Mouse (Mus musculus): ENCODE data around the gene Hsdl1.

The Hsdl1 gene

GRCm38 (mm10) chr8:119574437-119575365, at the start of gene Hsdl1, which contains the start of gene Dnaaf1:
Gene Hsdl1 (minus strand): TSS chr8:119575183.
Gene Dnaaf1 (plus strand): TSS chr8:119575235.
- peak; percentile 76 for DNase-seq (ENCODE audit: low read depth, low spot score)

GRCm38 (mm10) chr8:119623744-119624143, 48.8 kb upstream of the Hsdl1 start:
- no peak for DNase-seq (ENCODE audit: low read depth, low spot score)

GRCm38 (mm10) chr8:119623061-119623460, 48.1 kb upstream of the Hsdl1 start:
- DNase-seq (ENCODE audit: low read depth, low spot score), result no peak

GRCm38 (mm10) chr8:119622555-119622954, 47.6 kb upstream of the Hsdl1 start:
- DNase-seq (ENCODE audit: low read depth, low spot score), result no peak

GRCm38 (mm10) chr8:119620848-119621465, 46.0 kb upstream of the Hsdl1 start:
- DNase-seq (ENCODE audit: low read depth, low spot score), result no peak

GRCm38 (mm10) chr8:119620116-119620840, 45.3 kb upstream of the Hsdl1 start:
- no peak for DNase-seq (ENCODE audit: low read depth, low spot score)

- no peak for DNase-seq (ENCODE audit: low read depth, low spot score)
Observed at GRCm38 (mm10) chr8:119618887-119619286, 43.9 kb upstream of the Hsdl1 start.

- no peak for DNase-seq (ENCODE audit: low read depth, low spot score)
Observed at GRCm38 (mm10) chr8:119617586-119617985, 42.6 kb upstream of the Hsdl1 start.

- no peak for DNase-seq (ENCODE audit: low read depth, low spot score)
Observed at GRCm38 (mm10) chr8:119616811-119617210, 41.8 kb upstream of the Hsdl1 start.

GRCm38 (mm10) chr8:119616358-119616757, 41.4 kb upstream of the Hsdl1 start:
- no peak for DNase-seq (ENCODE audit: low read depth, low spot score)

- no peak for DNase-seq (ENCODE audit: low read depth, low spot score)
Observed at GRCm38 (mm10) chr8:119615096-119615495, 40.1 kb upstream of the Hsdl1 start.

- no peak for DNase-seq (ENCODE audit: low read depth, low spot score)
Observed at GRCm38 (mm10) chr8:119612471-119612870, 37.5 kb upstream of the Hsdl1 start, which contains the start of gene Adad2. Gene Adad2 (plus strand): TSS chr8:119612747.

- no peak for DNase-seq (ENCODE audit: low read depth, low spot score)
Observed at GRCm38 (mm10) chr8:119606224-119606623, 31.2 kb upstream of the Hsdl1 start.

- peak; percentile 76 for DNase-seq (ENCODE audit: low read depth, low spot score)
Observed at GRCm38 (mm10) chr8:119604996-119605395, 30.0 kb upstream of the Hsdl1 start, which contains the start of gene Taf1c. Gene Taf1c (minus strand): TSS chr8:119605222.

- no peak for DNase-seq (ENCODE audit: low read depth, low spot score)
Observed at GRCm38 (mm10) chr8:119604398-119604803, 29.4 kb upstream of the Hsdl1 start.

- DNase-seq (ENCODE audit: low read depth, low spot score), result no peak
Observed at GRCm38 (mm10) chr8:119603771-119604170, 28.8 kb upstream of the Hsdl1 start.

- DNase-seq (ENCODE audit: low read depth, low spot score), result no peak
Observed at GRCm38 (mm10) chr8:119591456-119591855, 16.5 kb upstream of the Hsdl1 start.

- no peak for DNase-seq (ENCODE audit: low read depth, low spot score)
Observed at GRCm38 (mm10) chr8:119590348-119590747, 15.4 kb upstream of the Hsdl1 start.

- no peak for DNase-seq (ENCODE audit: low read depth, low spot score)
Observed at GRCm38 (mm10) chr8:119588844-119589243, 13.9 kb upstream of the Hsdl1 start.

- DNase-seq (ENCODE audit: low read depth, low spot score), result no peak
Observed at GRCm38 (mm10) chr8:119588321-119588720, 13.3 kb upstream of the Hsdl1 start.

- DNase-seq (ENCODE audit: low read depth, low spot score), result no peak
Observed at GRCm38 (mm10) chr8:119585901-119586300, 10.9 kb upstream of the Hsdl1 start.
